Mouse (Mus musculus) liver, adult 2 months (tissue): ENCODE data around the gene Tsfm.

Experiments used
- CTCF ChIP-seq: fragments of 200-500 bp; IDR thresholded peaks from 2 replicates; pipeline ENCODE4 v1.5.1; 2011; ENCODE audit warnings: low read depth, low read length, control low read depth
- POLR2A ChIP-seq: fragments of 200-500 bp; IDR thresholded peaks from 2 replicates; pipeline ENCODE4 v1.6.1; 2011; ENCODE audit warnings: low read length, control low read depth; ENCODE audit not compliant: insufficient read depth; ENCODE audit errors: extremely low read depth

- TF ChIP-seq CTCF, result no peak
- no peak for TF ChIP-seq POLR2A
Observed at GRCm38 (mm10) chr10:127068360-127069038, 37.9 kb upstream of the Tsfm start.
